Mouse (Mus musculus) hindbrain, embryonic 10.5 days (tissue): Measurements from ENCODE around the gene Unc13b. TPM values are rescaled to one million over a fixed set of nuclear protein-coding genes. Genes with fewer than 3 reads are reported as not detected.

Experiments used
- DNase-seq: peaks from one replicate; pipeline ENCODE4 v3.0.0-alpha.2; 2017; ENCODE audit warnings: low spot score
- H3K27ac ChIP-seq: fragments of 300-500 bp; sonication (generic); 2 replicates; pipeline ENCODE4 v1.5.1; 2016; ENCODE audit warnings: mild to moderate bottlenecking, moderate library complexity
- H3K27me3 ChIP-seq: fragments of 300-500 bp; sonication (generic); 2 replicates; pipeline ENCODE4 v1.6.1; 2016; ENCODE audit warnings: mild to moderate bottlenecking; ENCODE audit not compliant: poor library complexity, insufficient read depth, severe bottlenecking
- H3K36me3 ChIP-seq: fragments of 300-500 bp; sonication (generic); 2 replicates; pipeline ENCODE4 v1.6.1; 2016; ENCODE audit warnings: mild to moderate bottlenecking, moderate library complexity
- H3K4me1 ChIP-seq: fragments of 300-500 bp; sonication (generic); replicated peaks from 2 replicates; pipeline ENCODE4 v1.6.1; 2016; ENCODE audit warnings: mild to moderate bottlenecking
- H3K4me3 ChIP-seq: fragments of 300-500 bp; sonication (generic); 2 replicates; pipeline ENCODE4 v1.5.1; 2016; ENCODE audit warnings: mild to moderate bottlenecking, moderate library complexity
- H3K9me3 ChIP-seq: fragments of 300-500 bp; sonication (generic); 2 replicates; pipeline ENCODE4 v1.6.1; 2016; ENCODE audit warnings: mild to moderate bottlenecking, moderate library complexity
- WGBS: fragments of 180-500 bp; shearing (Covaris S2); methylation state at CpG from one replicate; pipeline ENCODE4 v1.1.7; 2016; 5-methylcytosine and 5-hydroxymethylcytosine counted together
- polyA plus RNA-seq: library from polyadenylated mRNA; unstranded; fragments of >200 nt; fragmentation: Nextera tagmentation; extraction: Ambion mirVana; gene quantifications from 2 replicates; pipeline ENCODE4 v1.2.1, GENCODE M21; 2016

Gene Unc13b
- polyA plus RNA-seq, 1 experiment from 2014 or later = 14.8 TPM

DNA sequence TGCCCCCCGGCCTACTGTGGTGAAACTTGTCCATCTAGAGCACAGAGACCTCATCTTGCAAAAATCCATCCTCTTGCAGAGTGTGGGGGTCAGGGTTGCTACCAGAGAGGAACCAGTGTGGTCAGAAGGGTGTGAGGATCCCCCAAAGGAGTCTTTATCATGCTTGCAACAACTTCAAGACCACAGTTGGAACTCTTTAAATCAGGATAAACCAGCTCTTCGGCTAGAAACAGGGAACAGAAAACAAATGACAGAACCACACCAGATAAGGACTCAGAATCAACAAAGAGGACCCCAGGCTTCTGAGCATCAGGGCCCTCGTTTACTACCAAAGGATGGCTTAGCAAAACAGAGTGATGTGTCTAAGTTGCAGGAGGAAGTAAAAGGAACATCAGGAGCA lies 157.7 kb downstream of the Unc13b start:
- DNase-seq = no peak
- no peaks in the 10 kb centered on the region for H3K9me3 ChIP-seq
- WGBS = 69% methylated on average over 3 of the region's 3 CpGs

DNA sequence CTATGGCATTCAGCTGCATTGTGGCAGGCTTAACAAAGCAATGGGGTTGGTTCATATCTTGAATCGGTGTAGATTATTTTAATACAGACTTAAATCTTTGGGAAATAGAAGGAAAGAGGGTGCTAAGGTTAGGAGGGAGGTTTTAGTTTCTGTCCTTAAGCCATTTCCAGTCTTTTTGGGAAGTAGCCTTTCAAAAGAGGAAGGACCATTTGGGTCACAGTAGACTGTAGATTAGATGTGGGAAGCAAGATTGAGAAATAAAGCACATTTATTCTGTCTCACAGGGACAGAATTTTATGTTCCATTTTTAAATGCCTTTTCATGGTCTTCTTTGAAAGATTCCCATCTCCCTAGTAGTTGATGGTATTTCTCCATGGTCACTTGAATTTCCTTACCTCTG lies 159.2 kb downstream of the Unc13b start:
- no peak for DNase-seq
- Histone ChIP-seq H3K36me3 (no peaks in the 10 kb centered on the region), H3K27me3 (no peaks in the 10 kb centered on the region), H3K27ac (no peak overlapping the region), H3K4me1 (no peaks in the 10 kb centered on the region), H3K9me3 (no peaks in the 10 kb centered on the region), H3K4me3 (no peak overlapping the region)
- WGBS = 95% methylated on average over 1 of the region's 1 CpGs

More for the DNA sequence above, 157.7 kb downstream of the Unc13b start:
- Histone ChIP-seq H3K36me3 (no peaks in the 10 kb centered on the region), H3K4me3 (no peak overlapping the region), H3K27ac (no peak overlapping the region), H3K27me3 (no peaks in the 10 kb centered on the region), H3K4me1 (no peaks in the 10 kb centered on the region)

DNA sequence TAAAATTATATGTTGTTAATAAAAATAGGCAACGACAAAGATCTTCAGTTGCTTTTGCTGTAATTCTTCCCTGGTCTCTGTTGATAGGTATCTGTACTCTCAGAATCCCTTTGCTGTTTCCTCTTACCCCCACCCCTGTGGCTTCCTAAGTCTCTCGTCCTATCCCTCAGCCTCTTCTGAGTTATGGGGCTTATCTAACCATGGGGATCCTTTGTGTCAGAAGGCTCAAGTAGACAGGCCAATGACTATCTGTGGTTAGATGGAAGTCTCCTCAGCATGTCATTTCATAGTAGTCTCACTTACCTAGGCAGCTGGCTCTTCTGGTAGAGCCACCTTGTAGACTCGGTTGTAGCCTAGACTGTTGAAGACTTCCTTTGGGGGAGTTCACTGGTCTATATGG lies 173.1 kb downstream of the Unc13b start:
- H3K36me3 ChIP-seq = peaks cover 17% of the 10 kb centered on the region; the same call in 1 of the 2 replicates
- WGBS = 93% methylated on average over 3 of the region's 3 CpGs
- no peaks in the 10 kb centered on the region for H3K27me3 ChIP-seq
- no peak overlapping the region for H3K4me3 ChIP-seq
- H3K4me1 ChIP-seq = no peaks in the 10 kb centered on the region
- no peak for DNase-seq
- no peaks in the 10 kb centered on the region for H3K9me3 ChIP-seq
- no peak overlapping the region for H3K27ac ChIP-seq

DNA sequence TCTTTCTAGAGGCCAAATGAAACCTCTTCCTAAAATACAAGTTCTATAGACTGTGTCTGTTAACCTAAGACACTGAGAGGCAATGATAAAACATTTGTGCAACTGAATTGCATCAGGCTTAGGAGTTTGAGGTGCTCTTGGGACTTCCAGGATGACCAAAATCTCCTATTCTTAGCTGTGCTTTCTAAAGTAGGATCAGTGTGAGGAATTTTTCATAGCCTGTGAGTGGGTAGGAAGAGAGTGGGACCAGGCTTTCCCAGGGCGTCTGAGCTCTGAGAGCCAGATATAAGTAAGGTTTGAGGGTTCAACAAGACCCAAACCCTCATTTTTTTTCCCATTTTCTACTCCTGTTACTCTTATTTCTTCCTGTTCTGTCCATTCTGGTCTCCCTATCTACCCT lies 174.2 kb downstream of the Unc13b start:
- no peak for DNase-seq
- Histone ChIP-seq H3K4me1 (no peaks in the 10 kb centered on the region), H3K4me3 (no peak overlapping the region), H3K27ac (no peak overlapping the region), H3K9me3 (no peaks in the 10 kb centered on the region), H3K27me3 (no peaks in the 10 kb centered on the region), H3K36me3 (peaks cover 24% of the 10 kb centered on the region; the same call in 1 of the 2 replicates)
- WGBS = 88% methylated on average over 1 of the region's 1 CpGs

DNA sequence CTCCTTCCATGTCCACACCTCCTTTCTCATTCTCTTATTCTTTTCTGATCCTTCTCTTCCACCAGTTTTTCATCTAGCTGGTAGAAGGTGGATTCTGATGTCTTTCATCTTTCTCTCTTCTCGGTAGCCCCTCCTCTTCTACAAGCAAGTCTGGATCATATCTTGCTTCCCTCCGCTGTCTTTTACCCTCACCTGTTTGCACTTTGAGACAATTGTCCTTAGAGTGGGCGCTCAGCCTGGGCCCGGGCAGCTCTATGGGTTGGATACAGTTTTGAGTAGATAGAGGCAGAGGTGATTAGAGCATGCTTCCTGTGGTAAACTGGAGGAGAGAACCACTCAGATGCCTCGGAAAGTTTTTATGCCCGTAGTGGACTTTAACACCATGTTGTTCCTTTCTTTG lies 174.7 kb downstream of the Unc13b start:
- H3K27ac ChIP-seq = no peak overlapping the region
- 92% methylated on average over 6 of the region's 6 CpGs for WGBS

DNA sequence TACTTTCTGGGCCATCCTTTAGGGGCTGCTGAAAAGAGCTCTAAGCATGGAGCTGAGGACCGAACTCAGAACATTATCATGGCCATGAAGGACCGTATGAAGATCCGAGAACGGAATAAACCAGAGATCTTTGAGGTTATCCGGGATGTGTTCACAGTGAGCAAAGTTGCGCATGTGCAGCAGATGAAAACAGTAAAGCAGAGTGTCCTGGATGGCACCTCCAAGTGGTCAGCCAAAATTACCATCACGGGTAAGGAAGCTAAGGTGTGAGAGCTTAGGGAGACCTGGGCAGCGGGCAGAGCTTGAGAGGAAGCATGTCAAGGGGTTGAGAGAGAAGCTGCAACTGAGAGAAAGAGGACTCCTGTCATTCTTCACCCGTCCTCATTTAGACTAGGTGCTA lies 178.1 kb downstream of the Unc13b start:
- no peaks in the 10 kb centered on the region for H3K9me3 ChIP-seq
- H3K4me1 ChIP-seq = 0 out of 2 replicates have a peak, but pooled peaks cover 4% of the 10 kb centered on the region
- H3K27me3 ChIP-seq = no peaks in the 10 kb centered on the region
- 93% methylated on average over 9 of the region's 9 CpGs for WGBS
- no peak overlapping the region for H3K27ac ChIP-seq
- no peak for DNase-seq
- no peak overlapping the region for H3K4me3 ChIP-seq
- H3K36me3 ChIP-seq = peaks cover 55% of the 10 kb centered on the region

More for the DNA sequence above, 174.7 kb downstream of the Unc13b start:
- Histone ChIP-seq H3K27me3 (no peaks in the 10 kb centered on the region), H3K4me1 (no peaks in the 10 kb centered on the region), H3K36me3 (peaks cover 29% of the 10 kb centered on the region; the same call in 1 of the 2 replicates), H3K4me3 (no peak overlapping the region), H3K9me3 (no peaks in the 10 kb centered on the region)
- no peak for DNase-seq

DNA sequence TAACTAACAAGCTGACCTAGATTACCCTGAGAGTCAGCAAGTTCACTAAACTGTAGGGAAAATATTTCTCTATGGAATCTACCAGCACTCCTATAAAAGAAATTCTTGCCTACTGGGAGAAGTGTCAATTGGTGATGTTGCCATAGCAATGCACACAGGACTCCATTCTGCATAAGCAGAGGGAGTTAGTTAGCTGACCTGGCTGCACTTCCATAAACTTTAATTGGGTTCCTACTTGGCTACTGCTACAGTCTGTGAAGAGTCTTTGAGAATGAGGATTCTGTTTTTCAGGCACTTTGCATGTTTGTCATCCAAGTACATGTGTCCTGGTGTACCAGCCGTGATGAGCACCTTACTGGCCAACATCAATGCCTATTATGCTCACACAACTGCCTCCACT lies 182.0 kb downstream of the Unc13b start:
- Histone ChIP-seq H3K9me3 (no peaks in the 10 kb centered on the region), H3K27me3 (no peaks in the 10 kb centered on the region), H3K27ac (no peak overlapping the region), H3K4me1 (0 out of 2 replicates have a peak, but pooled peaks cover 4% of the 10 kb centered on the region), H3K4me3 (no peak overlapping the region), H3K36me3 (peaks cover 56% of the 10 kb centered on the region)
- WGBS = 80% methylated on average over 1 of the region's 1 CpGs
- DNase-seq = no peak

DNA sequence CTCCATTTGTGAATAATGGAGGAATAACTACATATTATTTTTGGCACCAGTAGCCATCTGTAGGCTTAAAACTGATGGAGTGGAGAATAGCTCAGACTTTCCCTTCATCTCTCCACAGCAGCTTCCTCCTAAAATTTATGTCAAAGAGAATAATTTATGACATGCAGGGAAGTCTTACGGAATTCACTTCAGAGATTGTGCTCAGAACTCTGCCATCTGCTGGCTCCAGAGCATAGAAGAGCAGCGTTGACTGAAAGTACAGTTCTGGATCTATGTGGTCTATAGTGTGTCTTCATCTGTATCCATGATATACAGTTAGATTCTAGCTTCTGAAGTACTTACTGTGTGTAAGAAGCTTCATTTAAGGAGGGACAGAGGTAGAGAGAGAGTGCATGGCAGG lies 185.3 kb downstream of the Unc13b start:
- Histone ChIP-seq H3K9me3 (no peaks in the 10 kb centered on the region), H3K4me3 (no peak overlapping the region), H3K4me1 (peaks cover 18% of the 10 kb centered on the region), H3K36me3 (peaks cover 41% of the 10 kb centered on the region), H3K27me3 (no peaks in the 10 kb centered on the region), H3K27ac (no peak overlapping the region)
- DNase-seq = no peak
- 71% methylated on average over 2 of the region's 2 CpGs for WGBS

DNA sequence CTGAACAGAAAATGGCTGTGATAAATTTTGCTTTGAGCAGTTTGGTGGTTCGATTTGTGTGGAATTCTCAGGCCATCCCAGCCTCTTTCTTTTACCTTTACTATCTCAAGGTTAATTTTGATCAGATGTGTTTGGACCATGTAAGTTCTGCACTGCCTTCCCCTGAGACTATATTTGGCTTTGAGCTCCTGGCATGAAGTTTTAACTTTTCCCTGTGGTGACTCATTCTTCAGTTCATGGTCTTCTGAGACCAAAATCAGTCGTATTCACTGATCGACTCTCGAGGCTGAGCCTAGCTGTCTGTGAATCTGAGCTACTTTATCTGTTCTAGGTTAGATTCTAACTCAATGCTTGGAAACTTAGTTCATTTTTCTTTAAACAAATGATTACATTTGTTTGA lies 187.0 kb downstream of the Unc13b start:
- no peak for DNase-seq
- WGBS = 89% methylated on average over 4 of the region's 4 CpGs
- peaks cover 27% of the 10 kb centered on the region for H3K4me1 ChIP-seq

DNA sequence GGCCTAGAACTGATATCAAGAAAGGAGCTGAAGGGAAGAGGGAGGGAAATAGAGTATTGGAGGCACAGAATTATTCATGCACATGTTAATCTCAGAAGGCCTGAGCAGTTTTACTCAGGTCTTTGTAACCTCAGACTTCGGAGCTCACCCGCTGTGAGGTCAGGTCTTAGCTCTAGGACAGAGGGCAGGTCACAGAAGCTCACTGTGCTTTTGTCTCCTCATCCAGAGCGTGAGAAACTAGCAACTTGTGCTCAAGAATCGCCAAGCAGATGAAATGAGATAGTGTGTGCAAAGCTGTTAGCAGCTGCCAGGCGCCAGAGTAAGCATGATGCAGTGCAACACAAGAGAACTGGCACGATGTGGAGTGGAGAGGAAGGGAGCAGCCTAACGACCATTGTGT lies 189.3 kb downstream of the Unc13b start:
- Histone ChIP-seq H3K27ac (peak overlapping the region; percentile 82), H3K4me1 (peaks cover 25% of the 10 kb centered on the region), H3K9me3 (no peaks in the 10 kb centered on the region), H3K4me3 (no peak overlapping the region), H3K27me3 (no peaks in the 10 kb centered on the region), H3K36me3 (peaks cover 34% of the 10 kb centered on the region)
- DNase-seq = peak; percentile 72
- 14% methylated on average over 7 of the region's 7 CpGs for WGBS

More for the DNA sequence above, 187.0 kb downstream of the Unc13b start:
- H3K4me3 ChIP-seq = no peak overlapping the region
- H3K27me3 ChIP-seq = no peaks in the 10 kb centered on the region
- H3K27ac ChIP-seq = no peak overlapping the region
- H3K9me3 ChIP-seq = no peaks in the 10 kb centered on the region
- peaks cover 32% of the 10 kb centered on the region for H3K36me3 ChIP-seq

DNA sequence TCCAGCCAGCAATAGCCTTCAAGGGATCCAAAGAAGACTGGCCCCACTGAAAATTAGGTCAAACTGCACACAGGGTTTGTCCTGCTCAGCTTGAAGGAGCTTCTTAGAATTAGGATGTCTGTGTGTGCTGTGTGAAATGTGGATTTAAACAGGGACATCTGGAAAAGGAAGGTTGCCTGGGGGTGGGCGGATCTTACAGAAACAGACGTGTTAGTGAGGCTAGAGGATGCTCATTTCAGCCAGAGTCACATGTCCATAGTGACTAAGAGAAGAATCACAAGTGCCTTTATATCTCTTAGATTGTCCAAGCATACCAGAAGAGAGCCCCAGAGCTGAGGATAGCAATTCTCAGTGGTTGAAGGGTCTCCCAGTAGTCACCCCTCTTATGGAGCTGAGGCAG lies 190.2 kb downstream of the Unc13b start:
- H3K9me3 ChIP-seq = no peaks in the 10 kb centered on the region
- H3K27me3 ChIP-seq = no peaks in the 10 kb centered on the region
- DNase-seq = no peak
- H3K4me3 ChIP-seq = no peak overlapping the region
- peak overlapping the region; percentile 82 for H3K27ac ChIP-seq
- peaks cover 25% of the 10 kb centered on the region for H3K4me1 ChIP-seq
- peaks cover 41% of the 10 kb centered on the region for H3K36me3 ChIP-seq
- 66% methylated on average over 2 of the region's 2 CpGs for WGBS

DNA sequence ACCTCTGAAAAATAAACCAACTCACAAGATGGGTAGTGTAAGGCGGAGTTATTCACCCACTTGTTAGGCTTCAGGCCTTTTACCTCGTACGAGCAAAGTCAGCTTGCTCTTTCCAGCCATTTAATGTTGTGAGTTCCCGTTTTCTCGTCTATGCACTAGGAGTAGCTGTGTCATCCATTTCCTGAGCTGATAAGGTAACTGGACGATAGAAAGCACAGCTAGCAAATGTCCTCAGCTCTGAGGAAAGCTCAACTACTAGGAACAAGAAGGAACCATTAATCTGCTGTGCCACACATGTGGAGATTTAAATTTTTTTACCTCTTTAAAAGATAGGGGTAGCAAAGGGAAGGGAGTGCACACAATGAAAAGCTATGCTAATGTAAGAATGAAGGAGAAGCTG lies 192.5 kb downstream of the Unc13b start:
- WGBS = 88% methylated on average over 6 of the region's 6 CpGs
- Histone ChIP-seq H3K27me3 (no peaks in the 10 kb centered on the region), H3K4me1 (peaks cover 25% of the 10 kb centered on the region), H3K27ac (no peak overlapping the region), H3K9me3 (no peaks in the 10 kb centered on the region), H3K36me3 (peaks cover 38% of the 10 kb centered on the region), H3K4me3 (no peak overlapping the region)
- no peak for DNase-seq

DNA sequence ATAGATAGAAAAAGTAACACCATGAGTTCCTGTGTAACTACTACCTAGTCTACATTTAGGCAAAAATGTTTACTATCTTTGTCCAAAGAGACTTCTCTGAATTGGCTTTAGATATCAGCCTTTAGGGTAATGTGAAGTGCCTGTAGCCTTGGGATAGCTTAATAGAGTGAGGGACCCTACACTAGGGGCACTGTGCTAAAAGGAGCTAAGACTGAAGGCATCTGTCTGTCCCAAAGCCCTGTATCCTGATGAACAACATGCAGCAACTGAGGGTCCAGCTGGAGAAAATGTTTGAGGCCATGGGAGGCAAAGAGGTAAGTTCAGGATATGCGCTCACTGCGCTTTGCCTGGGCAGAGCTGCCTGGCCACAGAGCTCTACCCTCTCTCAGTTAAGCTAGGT lies 198.3 kb downstream of the Unc13b start:
- H3K4me1 ChIP-seq = peaks cover 10% of the 10 kb centered on the region
- no peaks in the 10 kb centered on the region for H3K27me3 ChIP-seq
- peaks cover 53% of the 10 kb centered on the region for H3K36me3 ChIP-seq
- no peaks in the 10 kb centered on the region for H3K9me3 ChIP-seq
- 97% methylated on average over 2 of the region's 2 CpGs for WGBS
- no peak overlapping the region for H3K4me3 ChIP-seq
- DNase-seq = no peak
- H3K27ac ChIP-seq = no peak overlapping the region

DNA sequence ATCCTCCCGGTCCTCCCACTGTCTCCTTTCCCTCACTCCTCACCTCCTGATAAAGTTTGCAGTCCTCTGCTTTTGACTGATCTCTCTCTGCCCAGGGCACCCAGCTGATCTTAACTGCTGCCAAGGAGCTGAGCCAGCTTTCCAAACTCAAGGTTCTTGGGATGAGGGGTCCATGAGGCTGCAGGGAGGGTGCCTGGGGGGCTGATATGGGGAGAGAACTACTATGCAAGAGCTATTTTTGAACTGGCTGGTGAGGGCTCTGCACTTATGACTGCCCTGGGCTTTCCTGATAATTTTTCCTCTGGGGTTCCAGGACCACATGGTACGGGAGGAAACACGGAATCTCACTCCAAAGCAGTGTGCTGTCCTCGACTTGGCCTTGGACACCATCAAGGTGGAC lies 199.8 kb downstream of the Unc13b start:
- H3K27ac ChIP-seq = no peak overlapping the region

More for the DNA sequence above, 199.8 kb downstream of the Unc13b start:
- Histone ChIP-seq H3K36me3 (peaks cover 54% of the 10 kb centered on the region), H3K4me3 (no peak overlapping the region), H3K4me1 (peaks cover 10% of the 10 kb centered on the region), H3K27me3 (no peaks in the 10 kb centered on the region), H3K9me3 (no peaks in the 10 kb centered on the region)
- WGBS = 89% methylated on average over 4 of the region's 4 CpGs
- DNase-seq = no peak
